Mouse (Mus musculus) MEL (cell line): ENCODE measurements around the gene Nrcam.

ENCODE experiments used
- BHLHE40 ChIP-seq: IDR thresholded peaks from 2 replicates; pipeline ENCODE4 v1.6.1; 2012; ENCODE audit warnings: low read depth, mild to moderate bottlenecking, inconsistent platforms, low read length, improper control_type of control experiment, borderline replicate concordance
- CHD1 ChIP-seq: IDR thresholded peaks from 2 replicates; pipeline ENCODE4 v1.6.1; 2012; ENCODE audit warnings: low read depth, mild to moderate bottlenecking, inconsistent platforms, low read length, improper control_type of control experiment
- CHD2 ChIP-seq: IDR thresholded peaks from 2 replicates; pipeline ENCODE4 v1.6.1; 2011; ENCODE audit warnings: low read length, improper control_type of control experiment
- CTCF ChIP-seq, 3 experiments: IDR thresholded peaks in 2 of 3; conservative IDR thresholded peaks in 1 of 3; 2 replicates each; pipeline ENCODE4 v1.5.1; 2011 to 2012; ENCODE audit warnings: low read length in 3 of 3, low read depth in 2 of 3, mild to moderate bottlenecking in 2 of 3, improper control_type of control experiment in 1 of 3, inconsistent platforms in 1 of 3, mixed read lengths in 1 of 3, moderate library complexity in 1 of 3; ENCODE audit not compliant: control insufficient read depth in 1 of 3, insufficient read depth in 1 of 3, poor library complexity in 1 of 3, severe bottlenecking in 1 of 3
- E2F4 ChIP-seq: IDR thresholded peaks from 2 replicates; pipeline ENCODE4 v1.6.1; 2011; ENCODE audit warnings: low read depth, low read length, improper control_type of control experiment, borderline replicate concordance
- EP300 ChIP-seq, 2 experiments: IDR thresholded peaks; 2 replicates each; pipeline ENCODE4 v1.6.1; 2011; ENCODE audit warnings: improper control_type of control experiment in 2 of 2, low read length in 2 of 2, low read depth in 1 of 2, mild to moderate bottlenecking in 1 of 2
- MAZ ChIP-seq: IDR thresholded peaks from 2 replicates; pipeline ENCODE4 v1.6.1; 2012; ENCODE audit warnings: low read depth, mild to moderate bottlenecking, inconsistent platforms, low read length, improper control_type of control experiment
- MXI1 ChIP-seq: IDR thresholded peaks from 2 replicates; pipeline ENCODE4 v1.6.1; 2011; ENCODE audit warnings: mild to moderate bottlenecking, low read depth, low read length, improper control_type of control experiment
- POLR2A ChIP-seq, 2 experiments: IDR thresholded peaks; 2 replicates each; pipeline ENCODE4 v1.6.1; 2011 to 2012; ENCODE audit warnings: low read length in 2 of 2, mild to moderate bottlenecking in 2 of 2, control low read depth in 1 of 2, improper control_type of control experiment in 1 of 2, low read depth in 1 of 2, moderate library complexity in 1 of 2; ENCODE audit not compliant: control insufficient read depth in 1 of 2, insufficient read depth in 1 of 2, poor library complexity in 1 of 2
- TBP ChIP-seq: IDR thresholded peaks from 2 replicates; pipeline ENCODE4 v1.8.0; 2011; ENCODE audit warnings: low read depth, low read length, improper control_type of control experiment
- USF1 ChIP-seq: IDR thresholded peaks from 2 replicates; pipeline ENCODE4 v1.6.1; 2014; ENCODE audit warnings: low read depth, mild to moderate bottlenecking, inconsistent platforms, low read length, improper control_type of control experiment, moderate library complexity
- ZKSCAN1 ChIP-seq: IDR thresholded peaks from 2 replicates; pipeline ENCODE4 v1.6.1; 2012; ENCODE audit warnings: low read depth, mild to moderate bottlenecking, inconsistent platforms, low read length, improper control_type of control experiment, moderate library complexity

GRCm38 (mm10) chr12:44508635-44509034, 179.9 kb downstream of the Nrcam start:
- TF ChIP-seq E2F4, result no peak
- no peak for TF ChIP-seq CHD1
- no peak for TF ChIP-seq CHD2
- TF ChIP-seq CTCF (IDR thresholded peaks at IDR 0.05 in 2 of 3, conservative IDR thresholded peaks at IDR 0.05 in 1 of 3; ENCODE audit: control insufficient read depth in 1 of 3, insufficient read depth in 1 of 3, low read depth in 2 of 3, low read length in 3 of 3, poor library complexity in 1 of 3, severe bottlenecking in 1 of 3), result no peak
- TF ChIP-seq MAZ, result no peak
- TF ChIP-seq MXI1, result no peak
- no peak for TF ChIP-seq EP300 (IDR thresholded peaks at IDR 0.05; ENCODE audit: low read depth in 1 of 2, low read length in 2 of 2)
- no peak for TF ChIP-seq POLR2A (IDR thresholded peaks at IDR 0.05; ENCODE audit: control insufficient read depth in 1 of 2, insufficient read depth in 1 of 2, low read depth in 1 of 2, low read length in 2 of 2, poor library complexity in 1 of 2)
- no peak for TF ChIP-seq TBP
- TF ChIP-seq ZKSCAN1, result no peak
- TF ChIP-seq USF1, result no peak
- TF ChIP-seq BHLHE40, result no peak
